Mouse (Mus musculus) midbrain, embryonic 12.5 days (tissue): ENCODE measurements around the gene Samd8. TPM values are rescaled to one million over a fixed set of nuclear protein-coding genes. Genes with fewer than 3 reads are reported as not detected.

Source experiments
- ATAC-seq: fragments of 200-750 bp; cut with Nextera tagmentation; 2 replicates; pipeline ENCODE4 v1.8.0; 2017; ENCODE audit warnings: low read depth, moderate TSS enrichment, moderate library complexity; ENCODE audit not compliant: low FRiP score
- H3K27ac ChIP-seq: fragments of 300-500 bp; sonication (generic); replicated peaks from 2 replicates; pipeline ENCODE4 v1.5.1; 2016; ENCODE audit warnings: mild to moderate bottlenecking
- H3K27me3 ChIP-seq: fragments of 300-500 bp; sonication (generic); 2 replicates; pipeline ENCODE4 v1.6.1; 2016; ENCODE audit warnings: mild to moderate bottlenecking
- H3K36me3 ChIP-seq: fragments of 300-500 bp; sonication (generic); 2 replicates; pipeline ENCODE4 v1.6.1; 2016
- H3K4me1 ChIP-seq: fragments of 300-500 bp; sonication (generic); 2 replicates; pipeline ENCODE4 v1.6.1; 2016
- H3K4me2 ChIP-seq: fragments of 300-500 bp; sonication (generic); replicated peaks from 2 replicates; pipeline ENCODE4 v1.6.1; 2016; ENCODE audit warnings: mild to moderate bottlenecking, moderate library complexity
- H3K4me3 ChIP-seq: fragments of 300-500 bp; sonication (generic); 2 replicates; pipeline ENCODE4 v1.5.1; 2016; ENCODE audit warnings: mild to moderate bottlenecking
- H3K9ac ChIP-seq: fragments of 300-500 bp; sonication (generic); replicated peaks from 2 replicates; pipeline ENCODE4 v1.6.1; 2016; ENCODE audit warnings: mild to moderate bottlenecking, moderate library complexity
- H3K9me3 ChIP-seq: fragments of 300-500 bp; sonication (generic); 2 replicates; pipeline ENCODE4 v1.6.1; 2016; ENCODE audit warnings: mild to moderate bottlenecking
- WGBS: fragments of 180-500 bp; shearing (Covaris S2); methylation state at CpG from one replicate; pipeline ENCODE4 v1.1.7; 2016; 5-methylcytosine and 5-hydroxymethylcytosine counted together
- polyA plus RNA-seq: library from polyadenylated mRNA; unstranded; fragments of >200 nt; fragmentation: Nextera tagmentation; extraction: Ambion mirVana; gene quantifications from 2 replicates; pipeline ENCODE4 v1.2.1, GENCODE M21; 2016

Samd8 gene
- polyA plus RNA-seq, 1 experiment from 2014 or later = 14.3 TPM

DNA sequence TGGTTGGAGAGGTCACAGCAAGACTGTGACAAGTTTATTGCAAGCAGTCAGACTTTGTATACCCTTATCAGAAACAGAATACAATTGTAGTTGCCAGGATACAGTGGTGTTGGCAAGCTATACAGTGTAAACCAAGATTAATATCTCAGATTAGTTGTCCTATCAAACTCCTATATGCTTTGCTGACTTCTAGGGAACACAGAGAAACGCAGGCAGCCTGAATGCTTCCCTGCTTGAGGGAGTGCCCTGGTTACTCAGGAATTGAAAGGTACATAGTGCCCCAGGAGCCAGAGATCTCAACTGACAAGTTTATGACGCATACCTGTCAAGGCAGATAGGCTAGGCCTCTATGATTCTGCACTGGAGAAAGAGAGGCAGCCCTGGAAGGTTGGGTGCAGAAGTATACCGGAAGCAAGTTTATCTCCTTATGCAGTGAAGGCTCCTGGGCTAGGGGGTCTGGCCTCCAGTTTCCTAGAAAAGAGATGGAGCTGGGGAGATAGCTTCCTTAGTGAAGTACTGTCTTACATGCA, 56.4 kb downstream of the Samd8 start:
- 96% methylated on average over 3 of the region's 3 CpGs for WGBS
- Histone ChIP-seq H3K4me2 (no peak overlapping the region), H3K27me3 (no peaks in the 10 kb centered on the region), H3K4me1 (no peaks in the 10 kb centered on the region), H3K9me3 (no peaks in the 10 kb centered on the region), H3K36me3 (no peaks in the 10 kb centered on the region), H3K4me3 (no peak overlapping the region), H3K27ac (no peak overlapping the region), H3K9ac (no peak overlapping the region)
- no peak for ATAC-seq

DNA sequence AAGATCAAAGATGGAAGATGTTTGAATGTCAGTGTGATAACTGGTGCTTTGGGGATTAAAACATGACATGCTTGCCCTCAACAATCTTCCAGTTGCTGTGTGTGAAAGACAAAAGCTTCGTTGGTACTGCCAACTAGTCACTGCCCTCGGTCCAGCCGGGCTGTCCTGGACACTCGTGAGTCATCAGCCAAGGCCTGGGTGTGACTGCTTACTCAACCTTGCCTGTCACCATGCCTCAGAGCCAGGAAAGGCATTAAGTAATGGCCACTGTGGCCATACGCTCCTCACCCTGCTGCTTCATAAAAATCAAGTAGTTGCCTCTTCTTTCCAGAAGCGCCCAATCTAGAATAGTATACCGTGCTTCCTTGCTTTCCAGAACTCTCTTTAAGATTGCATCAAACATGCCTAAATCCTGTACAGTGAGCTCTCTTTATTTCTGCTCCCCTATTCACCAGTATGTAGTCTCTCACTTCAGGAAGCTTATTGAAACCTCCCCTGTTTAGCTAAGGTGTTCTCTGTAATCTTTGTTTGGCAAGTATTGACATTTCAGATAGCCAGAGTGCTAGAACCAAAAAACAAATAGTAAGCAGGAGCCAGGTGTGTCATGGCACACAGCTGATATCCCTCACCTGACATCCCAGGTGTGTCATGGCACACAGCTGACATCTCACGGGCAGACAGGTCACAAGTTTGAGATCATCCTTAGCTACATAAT, 58.0 kb downstream of the Samd8 start:
- Histone ChIP-seq H3K9me3 (no peaks in the 10 kb centered on the region), H3K9ac (no peak overlapping the region), H3K4me2 (no peak overlapping the region), H3K4me3 (no peak overlapping the region), H3K27me3 (no peaks in the 10 kb centered on the region), H3K36me3 (no peaks in the 10 kb centered on the region), H3K4me1 (no peaks in the 10 kb centered on the region), H3K27ac (no peak overlapping the region)
- WGBS = 92% methylated on average over 8 of the region's 8 CpGs
- ATAC-seq = no peak

DNA sequence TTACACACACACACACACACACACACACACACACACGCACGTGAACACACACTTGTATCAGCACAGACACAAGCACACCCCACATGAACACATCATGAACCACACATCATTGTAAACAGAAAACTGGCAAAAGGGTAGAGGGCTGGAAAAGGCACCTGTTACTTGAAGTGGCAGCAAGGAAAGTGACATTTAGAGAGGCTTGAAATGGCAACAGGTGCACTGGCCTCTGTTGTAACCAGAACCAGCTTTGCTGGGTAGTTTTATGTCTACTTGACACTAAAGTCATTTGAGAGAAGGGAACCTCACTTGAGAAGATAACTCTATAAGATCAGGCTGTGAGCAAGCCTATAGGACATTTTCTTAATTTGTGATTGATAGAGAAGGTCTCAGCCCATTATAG, 59.1 kb downstream of the Samd8 start:
- no peak overlapping the region for H3K4me3 ChIP-seq
- no peaks in the 10 kb centered on the region for H3K9me3 ChIP-seq
- ATAC-seq = no peak
- H3K36me3 ChIP-seq = no peaks in the 10 kb centered on the region
- no peaks in the 10 kb centered on the region for H3K27me3 ChIP-seq
- no peak overlapping the region for H3K4me2 ChIP-seq
- H3K4me1 ChIP-seq = no peaks in the 10 kb centered on the region
- H3K9ac ChIP-seq = no peak overlapping the region
- 82% methylated on average over 2 of the region's 2 CpGs for WGBS
- no peak overlapping the region for H3K27ac ChIP-seq

DNA sequence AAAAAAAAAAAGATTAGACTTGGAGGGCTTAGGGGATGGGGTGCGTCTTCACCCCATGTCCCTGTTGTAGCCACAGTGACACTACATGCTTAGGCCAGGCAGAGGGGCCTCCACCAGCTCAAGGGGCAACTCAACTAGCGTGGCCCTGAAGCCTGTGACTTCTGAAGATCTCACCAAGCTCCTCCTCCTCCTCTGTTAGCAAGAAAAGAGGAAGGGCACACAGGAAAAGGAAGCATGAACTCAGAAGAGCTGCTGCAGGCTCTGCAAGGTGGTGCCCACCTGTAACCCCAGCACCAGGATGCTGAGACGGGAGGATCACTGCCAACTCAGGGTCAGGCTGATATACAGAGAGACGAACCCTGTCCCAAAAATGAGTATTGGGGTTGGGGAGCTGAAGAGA, 61.0 kb downstream of the Samd8 start:
- ATAC-seq = no peak
- Histone ChIP-seq H3K27ac (no peak overlapping the region), H3K4me3 (no peak overlapping the region), H3K4me2 (no peak overlapping the region), H3K9ac (no peak overlapping the region), H3K9me3 (no peaks in the 10 kb centered on the region), H3K4me1 (no peaks in the 10 kb centered on the region), H3K27me3 (no peaks in the 10 kb centered on the region), H3K36me3 (no peaks in the 10 kb centered on the region)
- WGBS = 91% methylated on average over 4 of the region's 4 CpGs

DNA sequence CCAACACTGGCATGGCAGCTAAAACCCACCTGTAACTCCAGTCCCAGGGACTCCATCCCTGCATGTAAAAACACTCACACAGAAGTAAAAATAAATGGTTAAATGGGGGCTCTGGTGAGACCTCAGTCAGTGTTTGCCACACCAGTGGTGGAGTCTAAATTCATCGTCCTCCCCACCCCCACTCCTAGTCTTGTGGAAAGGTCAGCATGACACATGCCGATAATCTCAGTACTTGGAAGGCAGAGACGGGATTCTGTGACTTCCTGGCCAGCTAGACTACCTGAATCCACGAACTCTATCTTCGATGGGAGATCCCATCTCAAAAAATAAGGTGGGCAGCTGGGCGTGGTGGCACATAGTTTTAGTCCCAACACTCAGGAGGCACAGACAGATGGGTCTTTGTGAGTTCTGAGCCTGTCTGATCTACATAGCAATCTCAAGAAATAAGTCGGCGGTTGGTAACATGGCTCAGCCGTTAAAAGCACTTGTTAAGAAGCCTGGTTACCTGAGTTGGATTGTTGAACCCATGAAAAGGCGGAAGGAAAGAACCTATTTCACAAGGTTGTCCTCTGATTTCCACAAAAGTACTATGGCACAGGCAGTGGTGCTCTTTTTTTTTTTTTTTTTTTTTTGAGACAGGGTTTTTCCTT, 61.5 kb downstream of the Samd8 start:
- 89% methylated on average over 10 of the region's 10 CpGs for WGBS
- no peaks in the 10 kb centered on the region for H3K4me1 ChIP-seq
- no peak overlapping the region for H3K4me2 ChIP-seq
- H3K4me3 ChIP-seq = no peak overlapping the region
- H3K9me3 ChIP-seq = no peaks in the 10 kb centered on the region
- H3K36me3 ChIP-seq = no peaks in the 10 kb centered on the region
- ATAC-seq = no peak
- H3K9ac ChIP-seq = no peak overlapping the region
- no peak overlapping the region for H3K27ac ChIP-seq
- no peaks in the 10 kb centered on the region for H3K27me3 ChIP-seq

DNA sequence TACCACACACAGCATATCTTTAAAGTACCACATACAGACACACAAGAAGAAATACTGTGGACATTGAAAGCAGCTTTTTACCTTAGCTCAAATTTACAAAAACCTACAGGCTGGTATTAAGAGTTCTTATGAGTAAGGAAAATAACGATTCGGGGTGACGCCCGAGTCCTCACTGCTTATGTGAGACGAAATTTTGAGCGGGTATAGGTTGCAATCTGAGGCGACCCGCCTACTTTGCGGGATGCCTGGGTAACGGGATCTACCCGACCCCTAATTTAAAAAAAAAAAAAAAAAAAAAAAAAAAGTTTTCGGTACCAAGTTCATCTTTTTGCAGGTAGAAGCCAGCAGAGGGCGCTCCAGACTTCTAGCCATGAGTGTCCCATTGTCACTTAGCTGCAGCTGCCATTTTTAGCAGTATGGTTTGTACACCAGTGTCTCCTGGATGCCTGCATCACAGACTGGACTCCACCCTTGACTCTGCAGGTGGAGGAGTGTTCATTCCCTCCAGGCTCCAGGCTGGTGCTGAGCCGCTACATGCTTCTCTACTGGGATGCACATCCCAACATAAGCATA, 62.3 kb downstream of the Samd8 start:
- Histone ChIP-seq H3K9me3 (no peaks in the 10 kb centered on the region), H3K4me1 (no peaks in the 10 kb centered on the region), H3K4me3 (no peak overlapping the region), H3K9ac (no peak overlapping the region), H3K4me2 (no peak overlapping the region), H3K27me3 (no peaks in the 10 kb centered on the region), H3K36me3 (no peaks in the 10 kb centered on the region), H3K27ac (no peak overlapping the region)
- 22% methylated on average over 14 of the region's 14 CpGs for WGBS
- no peak for ATAC-seq

DNA sequence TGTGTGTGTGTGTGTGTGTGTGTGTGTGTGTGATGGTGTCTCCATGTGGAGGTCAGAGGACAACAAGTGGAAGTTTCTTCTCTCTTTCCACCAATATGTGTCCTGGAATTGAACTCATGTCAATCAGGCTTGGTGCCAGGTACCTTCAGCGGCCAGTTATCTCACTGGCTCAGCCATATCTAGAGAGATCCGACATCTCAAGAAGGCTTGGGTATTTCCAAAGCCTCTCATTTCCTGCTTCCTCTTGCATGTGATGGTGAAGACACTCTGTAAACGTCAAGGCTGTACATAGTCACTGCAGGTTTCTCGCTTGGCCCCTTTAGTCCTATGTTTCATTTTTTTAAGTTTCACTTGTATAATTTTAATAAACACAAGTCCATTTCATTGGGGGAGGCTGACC, 62.9 kb downstream of the Samd8 start:
- 89% methylated on average over 4 of the region's 4 CpGs for WGBS
- no peak overlapping the region for H3K9ac ChIP-seq
- ATAC-seq = no peak
- H3K36me3 ChIP-seq = no peaks in the 10 kb centered on the region
- H3K9me3 ChIP-seq = no peaks in the 10 kb centered on the region
- no peak overlapping the region for H3K4me3 ChIP-seq
- H3K4me2 ChIP-seq = no peak overlapping the region
- no peaks in the 10 kb centered on the region for H3K4me1 ChIP-seq
- H3K27me3 ChIP-seq = no peaks in the 10 kb centered on the region
- H3K27ac ChIP-seq = no peak overlapping the region

DNA sequence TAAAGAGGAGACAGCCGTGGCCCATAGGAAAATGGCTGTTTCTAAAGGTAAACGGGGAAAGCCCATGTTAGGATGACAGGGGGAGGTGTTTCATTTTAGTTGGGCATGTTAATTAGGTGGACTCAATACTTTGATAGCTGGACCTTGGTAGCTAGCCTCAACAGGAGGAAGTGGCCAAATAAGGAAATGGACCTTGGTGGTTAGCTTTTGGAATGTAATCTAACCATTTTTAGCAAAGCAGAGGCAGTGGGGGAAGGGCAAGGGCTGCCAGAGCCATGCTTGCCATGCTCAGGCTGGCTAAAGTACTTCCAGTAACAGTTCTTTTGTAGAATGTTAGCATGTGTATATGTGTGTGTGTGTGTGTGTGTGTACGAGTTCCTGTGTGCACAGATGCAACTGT, 63.5 kb downstream of the Samd8 start:
- Histone ChIP-seq H3K4me3 (no peak overlapping the region), H3K9me3 (no peaks in the 10 kb centered on the region), H3K4me2 (no peak overlapping the region), H3K9ac (no peak overlapping the region), H3K36me3 (no peaks in the 10 kb centered on the region), H3K4me1 (no peaks in the 10 kb centered on the region), H3K27ac (no peak overlapping the region), H3K27me3 (no peaks in the 10 kb centered on the region)
- 96% methylated on average over 3 of the region's 3 CpGs for WGBS
- no peak for ATAC-seq

DNA sequence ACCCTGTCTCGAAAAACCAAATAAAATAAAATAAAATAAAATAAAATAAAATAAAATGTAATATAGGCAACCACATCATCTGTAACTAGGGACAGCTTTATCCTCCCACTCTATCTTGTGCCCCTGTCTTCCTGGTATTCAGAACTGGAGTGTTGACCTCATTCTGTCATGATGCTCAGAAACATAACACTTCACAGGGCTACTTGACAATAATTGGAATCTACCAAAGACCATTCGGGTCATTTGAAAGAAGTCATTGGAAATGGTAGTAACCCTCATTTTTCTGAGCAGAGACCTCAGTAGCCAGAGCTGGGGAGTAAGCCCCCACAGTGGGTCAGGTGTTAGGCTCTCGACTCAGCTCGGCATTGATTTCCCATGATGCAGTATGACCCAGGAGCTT, 64.3 kb downstream of the Samd8 start:
- H3K27ac ChIP-seq = no peak overlapping the region
- H3K9ac ChIP-seq = no peak overlapping the region
- no peak overlapping the region for H3K4me2 ChIP-seq
- no peaks in the 10 kb centered on the region for H3K9me3 ChIP-seq
- no peak overlapping the region for H3K4me3 ChIP-seq
- H3K27me3 ChIP-seq = no peaks in the 10 kb centered on the region
- ATAC-seq = no peak
- 94% methylated on average over 4 of the region's 4 CpGs for WGBS
- no peaks in the 10 kb centered on the region for H3K4me1 ChIP-seq
- H3K36me3 ChIP-seq = no peaks in the 10 kb centered on the region

DNA sequence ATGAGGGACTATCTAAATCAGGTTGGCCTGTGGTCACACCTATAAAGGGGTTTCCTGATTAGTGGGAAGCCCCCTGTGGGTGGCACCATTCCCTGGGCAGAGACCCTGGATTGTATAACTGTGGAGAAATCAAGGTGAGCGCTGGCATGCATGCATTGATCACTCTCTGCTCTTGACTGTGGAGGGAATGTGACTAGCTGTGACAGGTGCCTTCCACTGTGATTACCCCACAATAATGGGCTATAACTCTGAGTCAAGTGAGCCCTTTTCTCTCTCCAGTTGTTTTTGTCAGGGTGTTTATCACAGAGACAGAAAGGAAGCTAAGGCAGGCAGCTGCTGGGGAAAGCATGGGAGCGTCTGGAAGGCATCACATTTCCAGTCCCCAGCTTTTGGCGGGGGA, 65.9 kb downstream of the Samd8 start:
- WGBS = 70% methylated on average over 3 of the region's 3 CpGs
- Histone ChIP-seq H3K4me3 (no peak overlapping the region), H3K4me2 (no peak overlapping the region), H3K27me3 (no peaks in the 10 kb centered on the region), H3K27ac (no peak overlapping the region), H3K9me3 (no peaks in the 10 kb centered on the region), H3K4me1 (no peaks in the 10 kb centered on the region), H3K36me3 (no peaks in the 10 kb centered on the region), H3K9ac (no peak overlapping the region)
- no peak for ATAC-seq

DNA sequence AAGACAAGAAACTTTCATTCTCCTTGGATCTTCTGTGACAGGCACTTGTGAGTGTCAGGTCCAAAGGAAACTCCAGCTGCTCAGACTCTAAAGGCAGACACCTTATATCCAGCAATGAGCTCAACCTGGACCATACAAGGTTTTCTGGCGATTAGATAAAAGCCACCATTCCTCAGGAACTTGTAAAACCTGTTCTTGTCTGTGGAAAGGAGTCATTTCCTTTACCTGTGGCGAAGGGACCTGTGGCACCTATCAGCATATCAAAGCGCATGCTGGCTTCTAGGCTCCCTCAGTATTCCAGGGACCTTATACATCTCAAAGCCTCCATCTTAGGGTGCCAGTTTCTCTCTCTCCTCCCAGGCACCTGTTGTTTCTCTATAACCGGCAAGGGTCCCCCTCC, 67.1 kb downstream of the Samd8 start:
- ATAC-seq = no peak

DNA sequence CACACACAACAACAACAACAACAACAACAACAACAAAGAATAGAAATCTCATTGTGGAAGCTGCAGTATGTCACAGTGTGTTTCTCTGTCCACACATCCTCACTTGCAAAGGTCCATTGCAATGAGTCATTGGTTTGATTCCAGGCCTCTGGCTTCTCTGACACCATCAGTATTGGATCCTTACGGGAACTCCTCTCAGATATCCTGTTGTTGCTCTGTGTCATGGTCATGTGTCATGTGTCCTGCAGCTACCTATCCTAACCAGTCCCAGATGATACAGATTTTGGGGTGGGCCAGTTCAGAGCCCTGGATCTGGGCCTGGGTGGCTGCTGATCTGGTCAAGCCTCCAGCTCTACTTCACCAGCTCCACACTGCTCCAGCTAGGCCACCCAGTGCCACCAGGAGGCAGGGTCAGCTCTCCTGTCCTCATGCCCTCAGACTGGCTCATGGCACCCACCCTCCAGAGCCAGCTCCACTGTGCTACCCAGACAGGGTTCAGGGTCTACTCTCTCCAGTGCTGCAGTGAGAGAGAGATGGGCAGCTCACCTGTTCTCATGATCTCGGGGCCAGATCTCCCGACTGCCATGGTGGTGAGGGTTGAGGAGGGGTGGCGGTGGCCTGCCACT, 70.7 kb downstream of the Samd8 start:
- Histone ChIP-seq H3K4me2 (no peak overlapping the region), H3K27ac (no peak overlapping the region), H3K9me3 (no peaks in the 10 kb centered on the region), H3K4me3 (no peak overlapping the region), H3K4me1 (0 out of 2 replicates have a peak, but pooled peaks cover 4% of the 10 kb centered on the region), H3K27me3 (no peaks in the 10 kb centered on the region), H3K9ac (no peak overlapping the region), H3K36me3 (no peaks in the 10 kb centered on the region)
- no peak for ATAC-seq
- WGBS = 89% methylated on average over 4 of the region's 4 CpGs

More for the DNA sequence above, 67.1 kb downstream of the Samd8 start:
- Histone ChIP-seq H3K36me3 (no peaks in the 10 kb centered on the region), H3K4me2 (no peak overlapping the region), H3K9ac (no peak overlapping the region), H3K27me3 (no peaks in the 10 kb centered on the region), H3K4me1 (no peaks in the 10 kb centered on the region), H3K4me3 (no peak overlapping the region), H3K9me3 (no peaks in the 10 kb centered on the region), H3K27ac (no peak overlapping the region)
- WGBS = 48% methylated on average over 4 of the region's 4 CpGs
